Mouse (Mus musculus) c-Kit-positive CD71-negative TER-119-negative erythroid progenitor cells, embryonic 14.5 days (primary cell): ENCODE data around the gene Cep295.
"Not testable (repeated sequence)": the region's sequence is repeated elsewhere in the genome, so short reads cannot be mapped to it uniquely, and the experiment has no call there.

Experiments
- DNase-seq: peaks from one replicate; pipeline ENCODE4 v3.0.0-alpha.2; 2013; ENCODE audit warnings: low read depth

Cep295 gene

DNA sequence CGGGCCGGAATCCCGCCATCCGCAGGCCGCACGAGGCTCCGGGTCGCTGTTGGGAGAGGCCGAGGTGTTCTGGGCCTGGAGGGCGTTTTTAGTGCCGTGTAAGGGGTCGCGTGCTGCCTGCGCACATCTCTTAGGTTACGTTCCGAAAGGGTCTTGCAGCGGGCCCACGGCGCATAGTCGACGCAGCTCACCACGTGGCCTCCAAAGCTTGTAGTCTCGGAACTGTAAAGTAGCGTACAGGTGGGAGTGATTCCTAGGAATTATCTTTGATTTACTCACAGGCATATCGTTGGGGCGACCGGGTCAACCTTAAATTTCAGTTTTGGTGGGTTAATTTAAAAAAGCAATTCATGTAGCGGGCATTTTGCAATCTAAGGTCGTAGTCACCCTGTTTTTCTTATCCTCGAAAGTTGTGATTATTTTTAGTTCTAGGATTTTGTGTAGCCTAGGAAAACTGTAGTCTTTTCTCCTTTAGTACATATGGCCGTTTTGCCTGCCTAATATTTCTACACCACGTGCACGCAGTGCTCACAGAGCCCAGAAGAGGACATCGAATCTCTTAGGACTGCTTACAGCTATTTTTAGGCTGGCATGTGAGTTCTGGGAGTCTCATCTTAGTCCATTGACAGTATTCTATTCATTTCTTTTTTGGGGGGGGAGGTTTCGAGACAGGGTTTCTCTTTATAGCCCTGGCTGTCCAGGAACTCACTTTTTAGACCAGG lies 51.0 kb downstream of the Cep295 start, which contains the start of gene 4931406C07Rik:
Gene 4931406C07Rik, minus strand, starts transcription at position 51 of the 722 bp plus-strand sequence.
- DNase-seq: no peak

DNA sequence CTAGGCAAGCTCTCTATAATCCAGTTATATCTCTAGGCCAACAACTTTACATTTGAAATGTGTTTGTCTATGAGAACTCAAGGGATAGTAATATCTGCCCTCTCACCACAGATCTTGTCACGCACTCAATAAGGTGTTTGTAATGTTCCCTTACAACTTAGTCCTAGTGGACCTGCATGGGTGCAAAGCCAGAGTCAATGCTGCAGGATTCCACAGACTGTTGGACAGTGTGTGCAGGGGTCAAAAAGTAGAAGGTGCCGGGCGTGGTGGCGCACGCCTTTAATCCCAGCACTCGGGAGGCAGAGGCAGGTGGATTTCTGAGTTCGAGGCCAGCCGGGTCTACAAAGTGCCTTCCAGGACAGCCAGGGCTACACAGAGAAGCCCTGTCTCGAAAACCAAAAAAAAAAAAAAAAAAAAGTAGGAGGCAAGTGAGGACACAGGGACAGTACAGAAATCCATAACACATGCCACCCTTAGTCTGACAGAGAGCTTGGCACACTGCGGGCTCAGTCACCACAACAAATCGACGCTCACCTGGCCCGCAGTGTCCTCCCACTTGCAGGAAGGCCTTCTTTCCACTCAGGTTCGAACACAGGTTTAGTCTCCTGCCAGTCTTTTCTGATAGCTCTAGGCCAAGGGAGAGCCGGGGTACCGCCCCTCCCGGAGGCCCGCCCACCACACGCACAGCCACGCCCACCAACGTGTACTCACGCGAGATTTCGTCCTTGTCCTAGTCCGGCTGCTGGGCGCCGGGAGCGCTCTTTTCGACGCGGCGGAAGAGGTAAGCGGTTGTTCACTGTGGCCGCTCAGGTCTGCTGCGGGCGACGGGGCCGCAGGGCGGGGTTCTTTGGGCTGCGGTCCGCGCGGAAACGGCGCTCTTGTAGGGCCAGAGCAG lies 51.8 kb downstream of the Cep295 start, which contains the start of gene Taf1d:
Gene Taf1d, plus strand, starts transcription at position 712 of the 895 bp plus-strand sequence.
- DNase-seq: peak; percentile 90

- no peak for DNase-seq
These were observed 54.7 kb downstream of the Cep295 start for GRCm38 (mm10) chr9:15302881-15303280.

- not testable (repeated sequence) for DNase-seq
These were observed 55.6 kb downstream of the Cep295 start for GRCm38 (mm10) chr9:15302006-15302405.

DNA sequence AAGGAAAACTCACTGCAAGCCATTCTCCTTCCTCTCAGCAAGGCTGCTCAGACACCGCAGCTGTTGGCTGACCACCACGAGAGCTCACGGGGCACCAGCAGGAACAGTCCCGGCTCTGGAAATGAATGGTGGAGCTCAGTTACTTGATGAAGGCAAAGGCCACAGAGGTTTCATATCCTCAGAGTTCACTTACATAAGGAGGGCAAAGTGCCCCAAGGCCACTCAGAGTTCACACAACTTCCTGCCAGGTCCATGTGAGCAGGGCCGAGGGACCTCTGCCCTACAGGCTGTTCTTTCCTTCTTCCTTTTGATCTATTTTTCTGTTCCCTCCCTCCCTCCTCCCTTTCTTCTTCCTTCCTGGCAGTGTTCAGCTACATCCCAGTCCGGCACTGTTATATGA lies 56.2 kb downstream of the Cep295 start:
- no peak for DNase-seq

DNA sequence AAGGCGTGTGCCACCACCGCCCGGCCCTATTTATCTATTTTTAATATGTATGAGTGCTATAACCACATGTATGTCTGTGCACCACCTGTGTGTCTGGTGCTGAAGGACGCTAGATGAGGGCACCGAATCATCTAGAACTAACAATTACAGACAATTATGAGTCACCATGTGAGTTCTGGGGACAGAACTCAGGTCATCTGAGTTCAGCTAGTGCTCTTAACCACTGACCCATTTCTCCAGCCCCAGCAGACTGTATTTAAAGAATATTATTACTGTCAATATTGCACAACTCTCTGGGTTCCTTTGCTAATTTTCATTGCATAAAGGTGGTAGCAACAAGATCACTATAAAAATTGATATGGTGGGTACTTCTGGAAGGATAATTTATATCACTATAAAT lies 57.5 kb downstream of the Cep295 start:
- DNase-seq: no peak

DNA sequence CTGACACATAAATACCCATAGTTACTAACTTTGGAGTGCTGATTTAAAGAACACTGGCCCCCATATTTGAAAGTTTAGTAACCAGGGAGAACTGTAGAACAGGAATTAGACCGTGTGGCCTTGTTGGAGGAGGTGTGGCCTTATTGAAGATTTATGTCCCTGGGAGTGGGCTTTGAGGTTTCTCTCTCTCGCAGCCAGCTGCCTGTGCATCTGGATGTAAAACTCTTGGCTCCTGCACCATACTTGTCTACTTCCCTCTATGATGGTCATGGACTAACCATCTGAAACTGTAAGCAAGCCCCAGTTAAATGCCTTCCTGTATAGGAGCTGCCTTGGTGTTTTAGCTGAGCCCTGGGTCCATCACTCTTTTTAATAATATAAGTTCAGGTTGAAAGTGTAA lies 59.1 kb downstream of the Cep295 start:
- no peak for DNase-seq

DNA sequence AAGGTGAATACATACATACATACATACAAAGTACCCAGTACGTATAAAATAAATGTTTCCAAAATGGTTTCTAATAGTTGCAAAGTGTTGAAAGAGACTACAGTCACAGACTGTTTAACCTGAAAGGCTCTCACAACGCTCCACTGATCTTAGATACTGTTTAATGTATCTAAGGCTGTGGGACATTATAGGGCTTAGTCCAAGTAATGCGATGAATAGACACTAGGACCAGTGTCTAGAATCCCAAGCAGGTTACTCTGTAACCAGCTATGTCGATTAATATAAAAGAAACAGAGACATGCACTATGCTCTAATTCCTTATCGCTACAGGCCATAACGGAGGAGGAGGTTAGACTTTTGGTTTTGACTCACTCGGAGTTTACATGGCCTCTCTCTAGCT lies 60.5 kb downstream of the Cep295 start:
- no peak for DNase-seq

- peak; percentile 54 for DNase-seq
These were observed 68.3 kb downstream of the Cep295 start for GRCm38 (mm10) chr9:15289251-15289650.

GRCm38 (mm10) chr9:15288402-15288801 lies 69.2 kb downstream of the Cep295 start:
- DNase-seq: no peak

- DNase-seq: no peak
These were observed 69.7 kb downstream of the Cep295 start for GRCm38 (mm10) chr9:15287846-15288245.

GRCm38 (mm10) chr9:15285443-15285842 lies 72.1 kb downstream of the Cep295 start:
- DNase-seq: no peak

DNA sequence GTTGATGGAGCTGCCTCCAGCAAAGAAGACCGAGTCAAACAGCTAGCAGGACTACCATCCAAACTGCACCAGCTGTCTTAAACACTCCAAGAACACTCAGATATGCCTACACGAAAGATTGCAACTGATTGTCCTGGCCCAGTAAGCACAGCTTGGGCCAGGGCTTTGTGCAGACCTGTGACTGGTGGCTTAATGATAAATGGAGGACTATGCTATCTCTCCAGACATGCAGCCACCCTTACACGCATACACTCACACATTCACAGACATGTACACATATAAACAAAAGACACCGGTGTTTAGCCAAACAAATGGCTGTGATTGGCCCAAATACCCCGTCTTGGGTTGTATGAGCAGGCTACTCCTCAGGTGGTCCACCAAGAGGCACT lies 77.1 kb downstream of the Cep295 start:
- DNase-seq: no peak

DNA sequence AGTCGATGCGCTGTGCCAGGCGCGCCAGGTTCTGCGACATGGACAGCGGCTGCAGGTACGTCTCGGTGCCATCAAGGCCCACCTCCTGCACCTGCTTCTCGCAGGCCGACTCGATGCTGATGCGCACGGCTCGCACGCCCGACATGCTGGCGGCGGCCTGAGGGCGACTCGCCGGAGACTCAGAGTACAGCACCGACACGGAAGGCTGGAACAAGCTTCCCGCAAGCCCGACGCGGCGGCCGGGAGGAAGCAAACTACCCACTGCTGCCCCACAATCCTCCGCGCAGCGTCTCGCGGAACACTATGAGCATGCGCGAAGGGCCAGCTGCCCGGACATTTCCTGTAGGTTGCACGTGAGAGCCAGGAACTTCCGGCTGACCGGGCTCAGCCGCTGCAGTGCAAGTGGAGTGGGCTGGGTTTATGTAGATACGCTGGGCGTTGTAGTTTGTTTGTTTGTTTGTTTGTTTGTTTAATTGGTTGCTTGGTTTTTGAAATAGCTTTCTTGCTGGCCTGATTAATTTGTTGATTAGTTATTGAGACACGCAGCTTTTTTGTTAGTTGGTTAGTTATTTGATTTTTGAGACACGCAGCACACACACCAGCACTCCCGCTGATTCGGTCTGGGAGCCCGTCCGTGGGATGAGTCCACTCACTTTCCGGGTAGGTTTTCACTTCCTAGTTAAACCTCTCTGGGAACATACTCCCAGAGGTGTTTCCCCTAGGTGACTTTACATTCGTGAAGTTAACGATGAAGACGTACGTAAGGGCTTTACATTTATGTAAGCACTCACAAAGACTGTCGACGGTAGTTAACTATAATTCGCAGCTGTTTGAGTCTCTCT lies 77.7 kb downstream of the Cep295 start, which contains the start of gene Med17:
Gene Med17, minus strand, starts transcription at position 283 of the 842 bp plus-strand sequence.
- peak; percentile 91 for DNase-seq

DNA sequence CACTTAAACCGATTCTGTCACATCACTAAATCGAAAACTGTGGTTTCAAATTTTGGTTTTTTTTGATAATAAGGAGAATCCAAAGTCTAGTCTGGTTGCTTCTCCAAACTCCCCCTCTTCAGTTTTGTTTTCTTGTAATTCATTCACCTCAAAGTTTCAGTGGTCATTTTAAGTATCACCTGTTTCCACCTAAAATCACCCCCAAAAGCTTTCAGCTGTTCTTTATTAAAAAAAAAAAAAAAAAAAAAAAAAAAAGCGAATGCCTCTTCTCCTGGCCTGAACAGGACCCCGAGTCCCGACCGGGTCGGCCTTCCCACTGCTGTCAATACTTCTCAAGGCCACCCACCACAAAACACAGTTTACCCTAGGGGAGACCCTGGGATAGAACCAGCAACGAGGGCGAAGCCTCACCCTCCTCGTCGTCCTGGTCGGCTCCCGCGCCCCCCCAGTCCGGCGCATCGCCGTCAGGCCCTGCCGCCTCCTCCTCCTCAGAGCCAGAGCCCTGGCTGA lies 78.4 kb downstream of the Cep295 start:
- DNase-seq: no peak

- no peak for DNase-seq
These were observed 79.2 kb downstream of the Cep295 start for GRCm38 (mm10) chr9:15278343-15278742.

GRCm38 (mm10) chr9:15276855-15277254 lies 80.7 kb downstream of the Cep295 start:
- no peak for DNase-seq

DNA sequence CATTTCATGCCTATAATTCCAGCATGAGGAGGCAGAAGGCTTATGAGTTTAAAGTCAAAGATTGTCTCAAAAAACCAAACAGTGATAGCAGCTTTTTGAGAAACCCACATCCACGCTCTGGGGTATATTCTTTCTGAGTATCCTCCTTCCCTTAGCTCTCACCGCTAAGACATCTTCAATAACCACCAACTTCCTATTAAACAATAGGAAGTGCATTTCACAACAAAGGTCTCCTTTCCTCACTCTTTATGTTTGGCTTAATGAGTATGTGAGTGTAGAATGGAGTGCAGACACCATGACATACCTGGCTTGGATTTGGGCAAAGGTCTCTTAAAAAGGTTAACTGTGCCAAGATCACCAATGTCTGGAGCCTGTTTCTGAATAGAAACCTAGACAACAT lies 83.6 kb downstream of the Cep295 start:
- DNase-seq: no peak
